Mouse (Mus musculus) CH12.LX (cell line): Measurements from ENCODE around the gene Cacng8. TPM values are rescaled to one million over a fixed set of nuclear protein-coding genes. Genes with fewer than 3 reads are reported as not detected.
A peak's percentile ranks its signal among the peaks of the same experiment; 100 is the strongest.

Experiments
- DNase-seq: peaks from one replicate; pipeline ENCODE4 v3.0.0-alpha.2; 2013; ENCODE audit errors: extremely low read depth
- H3K27ac ChIP-seq: 2 replicates; pipeline ENCODE4 v1.5.1; 2012; ENCODE audit warnings: low read depth, mild to moderate bottlenecking, control low read depth, moderate library complexity; ENCODE audit not compliant: insufficient read depth
- H3K27me3 ChIP-seq: replicated peaks from 2 replicates; pipeline ENCODE3; 2012; ENCODE audit warnings: inconsistent platforms
- H3K36me3 ChIP-seq, 2 experiments: replicated peaks in 1 of 2; 2 replicates each; pipeline versions ENCODE3 to v1.6.1; 2012; ENCODE audit warnings: inconsistent platforms in 1 of 2, low read length in 1 of 2, mild to moderate bottlenecking in 1 of 2, mixed read lengths in 1 of 2, moderate library complexity in 1 of 2; ENCODE audit not compliant: control insufficient read depth in 1 of 2, insufficient read depth in 1 of 2
- H3K4me1 ChIP-seq, 2 experiments: 2 replicates each; pipeline ENCODE4 v1.6.1; 2012; ENCODE audit warnings: inconsistent platforms in 1 of 2, moderate library complexity in 1 of 2; ENCODE audit not compliant: insufficient read depth in 2 of 2, control insufficient read depth in 1 of 2
- H3K4me2 ChIP-seq: 2 replicates; pipeline ENCODE4 v1.6.1; 2012; ENCODE audit warnings: low read depth, mild to moderate bottlenecking, control low read depth; ENCODE audit not compliant: poor library complexity, insufficient read depth, severe bottlenecking
- H3K4me3 ChIP-seq, 3 experiments: fragments of 150-350 bp in 1 of 3; sonication (generic) in 1 of 3; replicated peaks in 1 of 3; 2 replicates each; pipeline versions ENCODE3 to v1.5.1; 2011 to 2012; ENCODE audit warnings: low read depth in 2 of 3, low read length in 2 of 3, mild to moderate bottlenecking in 2 of 3, moderate library complexity in 2 of 3, control low read depth in 1 of 3, improper control_type of control experiment in 1 of 3, inconsistent platforms in 1 of 3, mixed read lengths in 1 of 3; ENCODE audit not compliant: poor library complexity in 1 of 3
- H3K79me2 ChIP-seq: replicated peaks from 2 replicates; pipeline ENCODE4 v1.6.1; 2012; ENCODE audit warnings: mild to moderate bottlenecking, moderate library complexity; ENCODE audit not compliant: control insufficient read depth, poor library complexity, insufficient read depth, severe bottlenecking; ENCODE audit errors: extremely low read depth
- H3K9ac ChIP-seq: 2 replicates; pipeline ENCODE4 v1.6.1; 2012; ENCODE audit warnings: low read depth, mild to moderate bottlenecking, control low read depth, moderate library complexity; ENCODE audit not compliant: insufficient read depth
- H3K9me3 ChIP-seq: replicated peaks from 2 replicates; pipeline ENCODE3; 2012; ENCODE audit warnings: low read length, inconsistent platforms, mixed read lengths
- CHD1 ChIP-seq: IDR thresholded peaks from 2 replicates; pipeline ENCODE4 v1.6.1; 2012; ENCODE audit warnings: low read depth, low read length, improper control_type of control experiment, inconsistent platforms
- CHD2 ChIP-seq: IDR thresholded peaks from 2 replicates; pipeline ENCODE4 v1.6.1; 2011; ENCODE audit warnings: low read length, improper control_type of control experiment
- CTCF ChIP-seq, 2 experiments: IDR thresholded peaks in 1 of 2; conservative IDR thresholded peaks in 1 of 2; 2 replicates each; pipeline ENCODE4 v1.5.1; 2011 to 2012; ENCODE audit warnings: low read depth in 2 of 2, low read length in 2 of 2, improper control_type of control experiment in 1 of 2, inconsistent platforms in 1 of 2, mild to moderate bottlenecking in 1 of 2, moderate library complexity in 1 of 2
- EP300 ChIP-seq: IDR thresholded peaks from 2 replicates; pipeline ENCODE4 v1.6.1; 2011; ENCODE audit warnings: low read length, improper control_type of control experiment
- HCFC1 ChIP-seq: IDR thresholded peaks from 2 replicates; pipeline ENCODE4 v1.6.1; 2012; ENCODE audit warnings: low read depth, mild to moderate bottlenecking, inconsistent platforms, low read length, improper control_type of control experiment
- IRF4 ChIP-seq: IDR thresholded peaks from 2 replicates; pipeline ENCODE4 v1.6.1; 2014; ENCODE audit warnings: low read depth, mild to moderate bottlenecking, inconsistent platforms, low read length, improper control_type of control experiment
- MYC ChIP-seq: IDR thresholded peaks from 2 replicates; pipeline ENCODE4 v1.6.1; 2011; ENCODE audit warnings: low read depth, mild to moderate bottlenecking, improper control_type of control experiment, low read length
- NELFE ChIP-seq: IDR thresholded peaks from 2 replicates; pipeline ENCODE4 v1.6.1; 2011; ENCODE audit warnings: low read depth, low read length, improper control_type of control experiment
- NRF1 ChIP-seq: IDR thresholded peaks from 2 replicates; pipeline ENCODE4 v1.6.1; 2014; ENCODE audit warnings: low read depth, mild to moderate bottlenecking, inconsistent platforms, low read length, improper control_type of control experiment, moderate library complexity
- PAX5 ChIP-seq: IDR thresholded peaks from 2 replicates; pipeline ENCODE4 v1.6.1; 2012; ENCODE audit warnings: low read length, inconsistent platforms, mixed read lengths
- RCOR1 ChIP-seq: conservative IDR thresholded peaks from 2 replicates; pipeline ENCODE4 v1.6.1; 2012; ENCODE audit warnings: low read depth, mild to moderate bottlenecking, inconsistent platforms, low read length, improper control_type of control experiment
- TCF12 ChIP-seq: IDR thresholded peaks from 2 replicates; pipeline ENCODE4 v1.6.1; 2014; ENCODE audit warnings: low read depth, mild to moderate bottlenecking, inconsistent platforms, low read length, improper control_type of control experiment
- ZC3H11A ChIP-seq: IDR thresholded peaks from 2 replicates; pipeline ENCODE4 v1.6.1; 2012; ENCODE audit warnings: low read depth, mild to moderate bottlenecking, inconsistent platforms, low read length, improper control_type of control experiment
- ZKSCAN1 ChIP-seq: IDR thresholded peaks from 2 replicates; pipeline ENCODE4 v1.6.1; 2012; ENCODE audit warnings: low read depth, inconsistent platforms, low read length, improper control_type of control experiment, borderline replicate concordance
- ZMIZ1 ChIP-seq: IDR thresholded peaks from 2 replicates; pipeline ENCODE4 v1.6.1; 2012; ENCODE audit warnings: low read depth, mild to moderate bottlenecking, inconsistent platforms, low read length, improper control_type of control experiment
- dilution Hi-C: fragments of 300-500 bp; cut with MboI; formaldehyde crosslinking; loops from 2 replicates; pipeline ENCODE4 v1.14.3; 2020; ENCODE audit warnings: low sequenced_read_pairs; ENCODE audit not compliant: extremely low pct_unique_long_range_greater_than_20kb, extremely low pct_ligation_motif_present
- in situ Hi-C: fragments of 300-500 bp; cut with MboI; formaldehyde crosslinking; loops from 3 replicates; pipeline ENCODE4 v1.14.3; 2019; ENCODE audit warnings: low sequenced_read_pairs, low pct_ligation_motif_present, low pct_unique_long_range_greater_than_20kb, mixed read lengths
- polyA plus RNA-seq: library from polyadenylated mRNA; unstranded; fragments of >175 nt; gene quantifications from 2 replicates; pipeline ENCODE4 v1.2.1, GENCODE M21; 2012; ENCODE audit warnings: low read depth; ENCODE audit not compliant: insufficient read length
- total RNA-seq, 2 experiments: library from RNA; depleted of rRNA; stranded (reverse); fragments of 300-350 nt in 1 of 2; fragments of >200 nt in 1 of 2; gene quantifications; 2 replicates each; pipeline ENCODE4 v1.2.3; 2012 to 2014

The Cacng8 gene
- total and polyA plus RNA-seq, 3 experiments = 0.43 to 1.2 (median 0.51) TPM

- Histone ChIP-seq H3K4me3 (no peak overlapping the region), H3K36me3 (no peaks in the 10 kb centered on the region), H3K27ac (no peak overlapping the region), H3K9me3 (no peaks in the 10 kb centered on the region), H3K9ac (no peak overlapping the region), H3K79me2 (no peaks in the 10 kb centered on the region), H3K4me1 (0 out of 4 replicates have a peak, but pooled peaks cover 0 to 4% of the 10 kb centered on the region in 2 experiments), H3K27me3 (no peaks in the 10 kb centered on the region), H3K4me2 (no peak overlapping the region)
- dilution Hi-C loops = no loop called here
- DNase-seq = no peak
- in situ Hi-C loops = no loop called here
- TF ChIP-seq CTCF (conservative IDR thresholded peaks at IDR 0.05 in 1 of 2, IDR thresholded peaks at IDR 0.05 in 1 of 2; ENCODE audit: low read depth in 2 of 2, low read length in 2 of 2) (0 out of 4 replicates have a peak, but pooled peaks of 1 of the 2 experiments have one; percentile 11), ZMIZ1 (no peak)
Measured at GRCm38 (mm10) chr7:3351536-3351935, 38.9 kb upstream of the Cacng8 start.

GRCm38 (mm10) chr7:3354850-3355249 is 35.6 kb upstream of the Cacng8 start:
- H3K4me2 ChIP-seq = no peak overlapping the region
- dilution Hi-C loops (no loop called here), in situ Hi-C loops (no loop called here)
- no peaks in the 10 kb centered on the region for H3K27me3 ChIP-seq
- H3K27ac ChIP-seq = no peak overlapping the region
- no peaks in the 10 kb centered on the region for H3K79me2 ChIP-seq
- no peaks in the 10 kb centered on the region for H3K9me3 ChIP-seq
- H3K36me3 ChIP-seq = no peaks in the 10 kb centered on the region
- TF ChIP-seq NELFE (no peak), IRF4 (no peak), CTCF (conservative IDR thresholded peaks at IDR 0.05 in 1 of 2, IDR thresholded peaks at IDR 0.05 in 1 of 2; ENCODE audit: low read depth in 2 of 2, low read length in 2 of 2) (no peak), TCF12 (no peak), ZKSCAN1 (no peak), RCOR1 (no peak), ZC3H11A (no peak)
- H3K4me1 ChIP-seq = 0 out of 4 replicates have a peak, but pooled peaks cover 0 to 4% of the 10 kb centered on the region in 2 experiments
- H3K9ac ChIP-seq = no peak overlapping the region
- H3K4me3 ChIP-seq = no peak overlapping the region
- DNase-seq = no peak

- H3K27me3 ChIP-seq = no peaks in the 10 kb centered on the region
- H3K4me3 ChIP-seq = no peak overlapping the region
- H3K9me3 ChIP-seq = no peaks in the 10 kb centered on the region
- TF ChIP-seq IRF4 (no peak), CHD2 (no peak), EP300 (no peak), CHD1 (no peak), NRF1 (no peak), MYC (no peak), HCFC1 (no peak), PAX5 (no peak)
- H3K4me1 ChIP-seq = peaks cover 0 to 8% of the 10 kb centered on the region in 2 experiments; a peak in 2 of 4 replicates
- no peak overlapping the region for H3K4me2 ChIP-seq
- in situ Hi-C loops = no loop called here
- H3K36me3 ChIP-seq = no peaks in the 10 kb centered on the region
- H3K79me2 ChIP-seq = no peaks in the 10 kb centered on the region
- no peak for DNase-seq
- dilution Hi-C loops = no loop called here
- no peak overlapping the region for H3K9ac ChIP-seq
- H3K27ac ChIP-seq = no peak overlapping the region
Measured at GRCm38 (mm10) chr7:3360678-3361077, 29.8 kb upstream of the Cacng8 start.
